Mouse (Mus musculus) MEL (cell line): ENCODE results near the gene Thsd7b. TPM values are rescaled to one million over a fixed set of nuclear protein-coding genes. Genes with fewer than 3 reads are reported as not detected.

Experiments
- DNase-seq: peaks from one replicate; pipeline ENCODE4 v3.0.0; 2011; ENCODE audit warnings: low read depth, low spot score
- H3K27ac ChIP-seq: 2 replicates; pipeline ENCODE4 v1.5.1; 2012; ENCODE audit warnings: low read depth, mild to moderate bottlenecking, control low read depth, low read length, moderate library complexity; ENCODE audit not compliant: control insufficient read depth
- H3K27me3 ChIP-seq, 2 experiments: fragments of 150-350 bp in 1 of 2; sonication (generic) in 1 of 2; 2 replicates each; pipeline ENCODE4 v1.6.1; 2012; ENCODE audit warnings: low read length in 2 of 2, mild to moderate bottlenecking in 2 of 2, improper control_type of control experiment in 1 of 2, moderate library complexity in 1 of 2; ENCODE audit not compliant: insufficient read depth in 2 of 2, control insufficient read depth in 1 of 2
- H3K36me3 ChIP-seq, 2 experiments: 2 replicates each; pipeline ENCODE4 v1.6.1; 2012 to 2014; ENCODE audit warnings: low read length in 2 of 2, improper control_type of control experiment in 1 of 2, inconsistent platforms in 1 of 2, mild to moderate bottlenecking in 1 of 2; ENCODE audit not compliant: insufficient read depth in 2 of 2, control insufficient read depth in 1 of 2
- H3K4me1 ChIP-seq, 2 experiments: fragments of 150-350 bp in 1 of 2; sonication (generic) in 1 of 2; 2 replicates each; pipeline ENCODE4 v1.6.1; 2012; ENCODE audit warnings: low read length in 2 of 2, improper control_type of control experiment in 1 of 2, mild to moderate bottlenecking in 1 of 2; ENCODE audit not compliant: insufficient read depth in 2 of 2, control insufficient read depth in 1 of 2
- H3K4me3 ChIP-seq, 2 experiments: fragments of 150-350 bp in 1 of 2; sonication (generic) in 1 of 2; 2 replicates each; pipeline ENCODE4 v1.5.1; 2012; ENCODE audit warnings: low read depth in 2 of 2, low read length in 2 of 2, mild to moderate bottlenecking in 2 of 2, moderate library complexity in 2 of 2, control low read depth in 1 of 2, improper control_type of control experiment in 1 of 2; ENCODE audit not compliant: control insufficient read depth in 1 of 2, insufficient read depth in 1 of 2
- H3K79me2 ChIP-seq: 2 replicates; pipeline ENCODE4 v1.6.1; 2012; ENCODE audit warnings: mild to moderate bottlenecking, low read length, moderate library complexity; ENCODE audit not compliant: control insufficient read depth, poor library complexity, insufficient read depth
- H3K9ac ChIP-seq: 2 replicates; pipeline ENCODE4 v1.6.1; 2012; ENCODE audit warnings: low read depth, mild to moderate bottlenecking, control low read depth, low read length, moderate library complexity; ENCODE audit not compliant: control insufficient read depth, poor library complexity, severe bottlenecking
- H3K9me3 ChIP-seq: fragments of 150-350 bp; sonication (generic); replicated peaks from 2 replicates; pipeline ENCODE4 v1.6.1; 2012; ENCODE audit warnings: mild to moderate bottlenecking, low read length, improper control_type of control experiment, moderate library complexity; ENCODE audit not compliant: insufficient read depth
- BHLHE40 ChIP-seq: IDR thresholded peaks from 2 replicates; pipeline ENCODE4 v1.6.1; 2012; ENCODE audit warnings: low read depth, mild to moderate bottlenecking, inconsistent platforms, low read length, improper control_type of control experiment, borderline replicate concordance
- CHD2 ChIP-seq: IDR thresholded peaks from 2 replicates; pipeline ENCODE4 v1.6.1; 2011; ENCODE audit warnings: low read length, improper control_type of control experiment
- CTCF ChIP-seq, 3 experiments: IDR thresholded peaks in 2 of 3; conservative IDR thresholded peaks in 1 of 3; 2 replicates each; pipeline ENCODE4 v1.5.1; 2011 to 2012; ENCODE audit warnings: low read length in 3 of 3, low read depth in 2 of 3, mild to moderate bottlenecking in 2 of 3, improper control_type of control experiment in 1 of 3, inconsistent platforms in 1 of 3, mixed read lengths in 1 of 3, moderate library complexity in 1 of 3; ENCODE audit not compliant: control insufficient read depth in 1 of 3, insufficient read depth in 1 of 3, poor library complexity in 1 of 3, severe bottlenecking in 1 of 3
- ELF1 ChIP-seq: IDR thresholded peaks from 2 replicates; pipeline ENCODE4 v1.6.1; 2014; ENCODE audit warnings: low read depth, mild to moderate bottlenecking, inconsistent platforms, low read length, improper control_type of control experiment, moderate library complexity
- EP300 ChIP-seq, 2 experiments: IDR thresholded peaks; 2 replicates each; pipeline ENCODE4 v1.6.1; 2011; ENCODE audit warnings: improper control_type of control experiment in 2 of 2, low read length in 2 of 2, low read depth in 1 of 2, mild to moderate bottlenecking in 1 of 2
- ETS1 ChIP-seq: IDR thresholded peaks from 2 replicates; pipeline ENCODE4 v1.6.1; 2012; ENCODE audit warnings: low read depth, mild to moderate bottlenecking, inconsistent platforms, low read length, improper control_type of control experiment, moderate library complexity
- GABPA ChIP-seq: IDR thresholded peaks from 2 replicates; pipeline ENCODE4 v1.6.1; 2012; ENCODE audit warnings: low read depth, mild to moderate bottlenecking, inconsistent platforms, low read length, improper control_type of control experiment, moderate library complexity
- HCFC1 ChIP-seq: IDR thresholded peaks from 2 replicates; pipeline ENCODE4 v1.6.1; 2012; ENCODE audit warnings: low read depth, mild to moderate bottlenecking, inconsistent platforms, low read length, improper control_type of control experiment, moderate library complexity
- KAT2A ChIP-seq: conservative IDR thresholded peaks from 2 replicates; pipeline ENCODE4 v1.6.1; 2012; ENCODE audit warnings: low read depth, low read length, improper control_type of control experiment, inconsistent platforms
- MAFK ChIP-seq: IDR thresholded peaks from 2 replicates; pipeline ENCODE4 v1.6.1; 2011; ENCODE audit warnings: low read depth, mild to moderate bottlenecking, low read length, improper control_type of control experiment, borderline replicate concordance
- MEF2A ChIP-seq: IDR thresholded peaks from 2 replicates; pipeline ENCODE4 v1.6.1; 2014; ENCODE audit warnings: low read depth, mild to moderate bottlenecking, inconsistent platforms, low read length, improper control_type of control experiment; ENCODE audit not compliant: poor library complexity, insufficient replicate concordance, severe bottlenecking; ENCODE audit errors: extremely low read depth
- MYB ChIP-seq: IDR thresholded peaks from 2 replicates; pipeline ENCODE4 v1.6.1; 2011; ENCODE audit warnings: mild to moderate bottlenecking, low read depth, low read length, improper control_type of control experiment
- NRF1 ChIP-seq: IDR thresholded peaks from 2 replicates; pipeline ENCODE4 v1.6.1; 2014; ENCODE audit warnings: low read depth, mild to moderate bottlenecking, inconsistent platforms, low read length, improper control_type of control experiment, moderate library complexity; ENCODE audit not compliant: poor library complexity, insufficient read depth, severe bottlenecking
- POLR2A ChIP-seq, 2 experiments: IDR thresholded peaks; 2 replicates each; pipeline ENCODE4 v1.6.1; 2011 to 2012; ENCODE audit warnings: low read length in 2 of 2, mild to moderate bottlenecking in 2 of 2, control low read depth in 1 of 2, improper control_type of control experiment in 1 of 2, low read depth in 1 of 2, moderate library complexity in 1 of 2; ENCODE audit not compliant: control insufficient read depth in 1 of 2, insufficient read depth in 1 of 2, poor library complexity in 1 of 2
- SIN3A ChIP-seq: IDR thresholded peaks from 2 replicates; pipeline ENCODE4 v1.6.1; 2012; ENCODE audit warnings: low read length, improper control_type of control experiment, inconsistent platforms
- TAL1 ChIP-seq: IDR thresholded peaks from 2 replicates; pipeline ENCODE4 v1.6.1; 2012; ENCODE audit warnings: mild to moderate bottlenecking, inconsistent platforms, low read length, moderate library complexity, mixed read lengths
- TCF12 ChIP-seq: IDR thresholded peaks from 2 replicates; pipeline ENCODE4 v1.6.1; 2014; ENCODE audit warnings: low read depth, mild to moderate bottlenecking, inconsistent platforms, low read length, improper control_type of control experiment, moderate library complexity
- ZC3H11A ChIP-seq: IDR thresholded peaks from 2 replicates; pipeline ENCODE4 v1.6.1; 2012; ENCODE audit warnings: low read depth, mild to moderate bottlenecking, inconsistent platforms, low read length, improper control_type of control experiment
- ZMIZ1 ChIP-seq: IDR thresholded peaks from 2 replicates; pipeline ENCODE4 v1.6.1; 2012; ENCODE audit warnings: low read depth, mild to moderate bottlenecking, inconsistent platforms, low read length, improper control_type of control experiment, moderate library complexity
- polyA plus RNA-seq, 2 experiments: library from polyadenylated mRNA; stranded (reverse) in 1 of 2; unstranded in 1 of 2; fragments of >175 nt in 1 of 2; fragments of >200 nt in 1 of 2; gene quantifications; 2 replicates each; pipeline versions ENCODE4 v1.2.1 to v1.2.4; 2012; ENCODE audit warnings: low replicate concordance in 2 of 2, low read depth in 1 of 2; ENCODE audit not compliant: insufficient read length in 2 of 2, insufficient read depth in 1 of 2, missing spikeins in 1 of 2
- total RNA-seq: library from RNA; depleted of rRNA; stranded (reverse); fragments of 300-350 nt; gene quantifications from 2 replicates; pipeline ENCODE4 v1.2.3, GENCODE M21; 2012

The Thsd7b gene
- total and polyA plus RNA-seq, 3 experiments: not detected

GRCm38 (mm10) chr1:129542563-129543146, 269.6 kb downstream of the Thsd7b start (continued):
- TF ChIP-seq GABPA (no peak), BHLHE40 (no peak), HCFC1 (no peak)

- Histone ChIP-seq H3K9ac (no peak overlapping the region), H3K36me3 (no peaks in the 10 kb centered on the region), H3K4me1 (no peaks in the 10 kb centered on the region), H3K79me2 (no peaks in the 10 kb centered on the region), H3K27me3 (no peaks in the 10 kb centered on the region), H3K27ac (no peak overlapping the region)
- no peak for DNase-seq
- TF ChIP-seq MYB: no peak
- no peak for TF ChIP-seq GABPA
- TF ChIP-seq KAT2A: no peak
- TF ChIP-seq NRF1: no peak
- TF ChIP-seq SIN3A: no peak
- no peak for TF ChIP-seq CTCF (IDR thresholded peaks at IDR 0.05 in 2 of 3, conservative IDR thresholded peaks at IDR 0.05 in 1 of 3; ENCODE audit: control insufficient read depth in 1 of 3, insufficient read depth in 1 of 3, low read depth in 2 of 3, low read length in 3 of 3, poor library complexity in 1 of 3, severe bottlenecking in 1 of 3)
- TF ChIP-seq ETS1: no peak
- no peak for TF ChIP-seq EP300 (IDR thresholded peaks at IDR 0.05; ENCODE audit: low read depth in 1 of 2, low read length in 2 of 2)
- no peak for TF ChIP-seq MEF2A
- TF ChIP-seq ZC3H11A: no peak
- no peak for TF ChIP-seq CHD2
- no peak for TF ChIP-seq ELF1
- TF ChIP-seq, all 39 proteins: peak for 0
- Histone ChIP-seq H3K9me3 (no peaks in the 10 kb centered on the region), H3K4me3 (no peak overlapping the region)
Observed at GRCm38 (mm10) chr1:129543169-129543568, 270.1 kb downstream of the Thsd7b start.

GRCm38 (mm10) chr1:129558054-129558453, 285.0 kb downstream of the Thsd7b start:
- H3K4me1 ChIP-seq: no peaks in the 10 kb centered on the region
- DNase-seq: no peak
- no peak for TF ChIP-seq GABPA
- TF ChIP-seq MYB: no peak
- no peak for TF ChIP-seq TAL1
- TF ChIP-seq SIN3A: no peak
- no peak for TF ChIP-seq HCFC1
- TF ChIP-seq POLR2A (IDR thresholded peaks at IDR 0.05; ENCODE audit: control insufficient read depth in 1 of 2, insufficient read depth in 1 of 2, low read depth in 1 of 2, low read length in 2 of 2, poor library complexity in 1 of 2): no peak
- no peak for TF ChIP-seq MAFK
- no peak for TF ChIP-seq ELF1
- TF ChIP-seq ZMIZ1: no peak
- TF ChIP-seq EP300 (IDR thresholded peaks at IDR 0.05; ENCODE audit: low read depth in 1 of 2, low read length in 2 of 2): no peak
- TF ChIP-seq ZC3H11A: no peak
- no peak for TF ChIP-seq TCF12
- TF ChIP-seq, all 39 proteins: peak for 0
- Histone ChIP-seq H3K4me3 (no peak overlapping the region), H3K27ac (no peak overlapping the region), H3K27me3 (no peaks in the 10 kb centered on the region), H3K9ac (no peak overlapping the region), H3K36me3 (no peaks in the 10 kb centered on the region), H3K9me3 (no peaks in the 10 kb centered on the region), H3K79me2 (no peaks in the 10 kb centered on the region)
